Mouse (Mus musculus) adrenal gland, postnatal 14 days (tissue): Measurements from ENCODE around the gene Llgl2. TPM values are rescaled to one million over a fixed set of nuclear protein-coding genes. Genes with fewer than 3 reads are reported as not detected.
A peak's percentile ranks its signal among the peaks of the same experiment; 100 is the strongest.
"Not testable (repeated sequence)": the region's sequence is repeated elsewhere in the genome, so short reads cannot be mapped to it uniquely, and the experiment has no call there.

ENCODE experiments used
- DNase-seq: peaks from one replicate; pipeline ENCODE4 v3.0.0; 2021; ENCODE audit warnings: mixed read lengths
- total RNA-seq: library from RNA; stranded (reverse); gene quantifications from 2 replicates; pipeline ENCODE4 v1.2.3, GENCODE M21; 2021

Llgl2 gene
- total RNA-seq, 1 experiment from 2014 or later: 11.4 TPM

DNA sequence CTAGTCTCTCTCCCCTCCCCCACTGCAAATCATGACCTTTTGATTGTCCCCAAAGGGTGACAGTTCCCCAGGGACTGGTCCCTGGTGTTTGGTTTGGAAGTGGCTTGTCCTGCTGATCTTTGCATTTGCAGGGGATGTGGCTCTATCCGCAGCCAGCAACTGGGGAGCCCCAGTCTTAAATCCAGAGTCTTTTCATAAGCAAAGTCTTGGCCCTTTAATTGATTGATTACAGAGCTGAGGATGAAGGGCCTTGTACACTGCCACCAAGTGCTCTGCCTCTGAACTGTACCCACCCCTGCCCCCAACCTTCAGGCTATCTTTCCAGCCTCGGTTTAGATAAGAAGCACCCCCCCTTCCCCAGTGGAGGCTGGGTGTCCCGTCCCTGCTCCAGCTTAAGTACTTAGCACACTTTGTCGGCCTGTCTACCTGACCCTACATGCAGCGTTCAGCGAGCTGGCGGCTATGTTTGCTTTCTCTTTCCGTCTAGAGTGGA lies 9.2 kb downstream of the Llgl2 start:
- peak; percentile 52 for DNase-seq

DNA sequence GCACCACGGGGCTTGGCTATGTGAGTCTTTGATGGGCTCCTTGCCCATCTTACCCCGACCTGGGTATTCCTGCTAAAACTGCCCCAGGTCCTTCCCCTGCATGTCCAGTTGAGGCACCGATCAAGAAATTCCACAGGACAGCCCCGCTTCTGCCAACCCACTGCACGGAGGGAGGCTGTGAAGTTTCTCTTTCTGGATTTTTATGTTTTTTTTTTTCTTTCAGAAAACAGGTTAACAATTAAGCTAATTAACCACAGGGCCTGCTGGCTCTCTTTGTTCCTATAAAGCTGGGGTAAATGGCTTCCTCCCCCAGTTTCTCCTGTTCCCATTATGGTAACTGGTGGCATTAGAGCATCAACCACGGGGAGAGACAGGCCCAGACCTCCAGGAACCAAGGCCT lies 10.2 kb downstream of the Llgl2 start:
- no peak for DNase-seq

DNA sequence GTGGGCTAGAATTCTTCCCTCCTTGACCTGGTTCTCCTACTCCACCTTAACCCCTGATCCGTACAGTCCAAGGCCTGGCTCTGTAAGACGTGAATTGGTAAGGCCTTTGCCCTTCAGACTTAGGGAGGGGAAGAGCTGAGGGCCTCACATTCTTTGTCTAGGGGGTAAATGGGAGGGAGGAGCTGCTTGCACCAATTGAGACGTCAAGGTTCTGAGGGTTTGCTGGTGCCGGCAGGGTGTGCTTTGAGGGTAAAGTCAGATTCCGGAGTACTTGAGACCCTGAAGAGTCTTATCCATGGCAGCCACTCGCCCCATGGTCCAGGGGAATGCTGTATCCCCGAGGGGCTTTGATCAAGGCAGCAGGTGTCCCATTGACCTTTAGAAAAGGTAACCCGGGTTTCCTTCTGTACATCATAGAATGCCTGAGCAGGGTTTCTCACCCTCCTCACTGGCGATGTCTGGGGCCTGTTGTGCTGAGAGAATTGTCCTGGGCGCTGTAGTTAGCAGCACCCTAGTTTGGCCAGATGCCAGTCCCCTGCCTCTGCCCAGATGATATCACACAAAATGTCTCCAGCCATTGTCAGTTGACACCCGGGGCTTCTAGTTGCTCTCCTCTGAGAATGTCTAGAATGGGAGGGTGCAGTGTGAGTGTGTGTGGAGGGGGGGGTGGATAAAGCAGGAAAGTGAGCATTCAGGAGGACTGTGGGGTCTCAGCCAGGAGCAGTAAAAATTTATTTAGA lies 13.0 kb downstream of the Llgl2 start:
- DNase-seq: no peak

DNA sequence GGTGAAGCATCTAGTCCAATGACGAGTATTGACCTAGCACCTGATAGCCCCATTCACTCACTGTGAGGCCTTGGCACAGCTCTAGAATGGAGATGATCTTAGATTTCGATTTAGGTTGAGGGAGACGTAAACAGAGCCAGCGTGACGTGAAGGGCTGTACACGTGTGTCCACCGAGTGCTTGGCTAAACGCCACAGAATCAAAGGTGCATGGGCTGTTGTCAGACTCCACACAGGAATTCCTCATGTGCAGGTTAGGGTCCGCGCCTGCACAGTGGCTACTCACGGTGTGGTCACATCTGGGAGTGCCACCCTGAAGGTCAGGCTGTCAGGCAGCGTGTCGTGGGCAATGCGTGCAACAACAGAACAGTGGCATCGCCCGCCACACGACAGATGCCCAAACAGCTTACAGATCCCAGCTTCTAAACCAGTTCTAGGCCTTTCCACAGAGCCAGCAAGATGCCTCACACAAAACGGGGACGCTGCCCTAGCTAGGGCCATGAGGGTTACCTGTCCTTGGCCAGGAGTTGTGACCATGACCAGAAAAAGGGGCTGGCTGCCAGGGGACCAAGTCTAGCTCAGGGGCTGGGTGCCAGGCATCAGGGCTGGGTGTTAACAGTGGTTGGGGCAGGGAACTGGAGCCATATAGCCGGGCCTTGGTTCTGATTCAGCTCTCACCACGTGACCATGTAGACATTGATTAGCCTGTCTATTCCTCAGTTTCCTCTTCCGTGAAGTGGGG lies 13.9 kb downstream of the Llgl2 start:
- peak; percentile 47 for DNase-seq

DNA sequence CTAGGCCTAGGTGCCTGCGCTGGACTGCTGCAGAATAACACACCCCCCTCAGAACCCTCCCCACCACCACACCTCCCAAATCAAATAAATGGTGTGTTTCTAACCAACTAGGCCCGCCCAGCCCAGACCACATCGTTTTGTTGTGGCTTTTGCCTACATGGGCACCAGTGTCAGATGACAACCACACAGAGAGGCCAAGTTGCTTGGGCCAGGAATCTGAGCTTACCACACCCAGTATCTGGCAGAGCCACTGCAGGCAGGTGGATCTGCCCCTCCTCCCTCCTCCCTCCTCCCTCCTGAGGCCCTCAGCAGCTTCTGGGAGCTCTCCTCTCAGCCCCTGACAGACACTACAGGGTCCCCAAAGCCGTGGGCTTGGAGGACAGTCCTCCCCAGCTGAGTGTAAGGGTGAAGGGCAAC lies 15.1 kb downstream of the Llgl2 start:
- no peak for DNase-seq

DNA sequence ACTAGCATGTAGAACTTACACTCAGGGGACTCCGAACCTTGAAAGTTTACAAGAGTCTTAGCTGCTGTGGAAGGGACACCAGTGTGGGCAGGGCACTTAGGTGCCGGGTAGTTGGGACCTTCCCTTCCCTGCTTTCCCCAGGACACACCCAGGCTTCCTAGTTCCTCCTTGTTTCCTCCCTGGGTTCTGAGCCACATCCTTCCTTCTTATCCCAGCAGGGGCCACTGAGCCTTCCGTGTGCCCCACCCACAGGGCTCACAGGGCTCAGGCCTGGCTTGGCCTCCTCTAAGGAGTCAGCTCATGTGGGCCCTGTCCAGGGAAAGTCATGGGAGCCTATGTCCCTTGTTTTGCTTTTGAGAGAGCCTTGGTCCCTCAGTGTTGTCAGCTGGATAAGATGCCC lies 15.9 kb downstream of the Llgl2 start:
- DNase-seq: no peak

- DNase-seq: no peak
Observed at GRCm38 (mm10) chr11:115841044-115841443, 17.2 kb downstream of the Llgl2 start.

DNA sequence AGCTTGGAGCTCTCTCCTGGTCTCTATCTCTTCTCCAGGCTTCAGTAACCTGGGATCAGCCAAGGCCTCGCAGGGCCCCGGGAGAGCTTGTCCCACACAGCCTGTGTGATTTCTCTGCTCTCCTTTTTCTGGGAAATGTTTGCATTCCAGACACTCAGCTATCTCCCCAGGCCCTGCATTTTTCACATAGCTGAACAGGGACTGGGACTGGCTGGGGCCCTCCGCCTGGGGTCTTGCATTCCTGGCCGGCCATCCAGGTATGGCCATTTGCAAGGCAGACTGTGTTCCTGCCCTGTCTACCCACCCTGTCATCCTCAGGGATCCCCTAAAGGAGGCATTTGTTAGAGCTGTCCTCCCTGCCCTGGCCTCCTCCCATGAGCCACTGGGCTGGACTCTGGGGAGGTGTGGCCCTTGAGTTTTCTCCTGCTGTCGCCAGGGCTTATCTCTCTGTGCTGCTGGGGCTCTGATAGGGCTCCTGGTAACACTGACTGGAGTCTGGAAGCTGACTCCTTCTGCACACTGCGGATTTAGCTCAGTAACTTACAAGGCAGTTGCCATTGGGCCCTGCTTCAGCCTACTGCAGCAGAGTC lies 18.2 kb downstream of the Llgl2 start:
- DNase-seq: peak; percentile 49

GRCm38 (mm10) chr11:115843141-115843890 lies 19.5 kb downstream of the Llgl2 start:
- no peak for DNase-seq

- DNase-seq: no peak
Observed at GRCm38 (mm10) chr11:115843891-115844239, 20.0 kb downstream of the Llgl2 start.

DNA sequence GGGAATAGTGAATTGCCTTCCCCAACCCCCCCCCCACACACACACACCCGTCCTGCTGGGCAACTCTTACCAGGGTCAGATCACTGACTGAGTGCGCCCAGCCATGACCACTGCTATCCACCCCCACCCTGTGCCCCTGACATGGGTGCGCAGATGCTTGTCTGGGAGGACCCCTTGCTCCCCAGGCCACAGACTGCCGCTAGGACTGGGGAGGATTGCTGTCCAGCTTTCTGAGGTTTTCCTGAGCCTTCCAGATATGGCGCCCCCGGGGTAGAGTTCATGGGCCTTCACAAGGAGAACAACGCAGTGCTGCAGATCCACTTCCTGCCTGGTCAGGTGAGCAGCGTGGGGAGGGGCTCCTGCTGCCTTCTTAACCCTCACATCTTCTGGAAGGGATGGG lies 20.4 kb downstream of the Llgl2 start:
- no peak for DNase-seq

- DNase-seq: no peak
Observed at GRCm38 (mm10) chr11:115845819-115846218, 22.0 kb downstream of the Llgl2 start.

DNA sequence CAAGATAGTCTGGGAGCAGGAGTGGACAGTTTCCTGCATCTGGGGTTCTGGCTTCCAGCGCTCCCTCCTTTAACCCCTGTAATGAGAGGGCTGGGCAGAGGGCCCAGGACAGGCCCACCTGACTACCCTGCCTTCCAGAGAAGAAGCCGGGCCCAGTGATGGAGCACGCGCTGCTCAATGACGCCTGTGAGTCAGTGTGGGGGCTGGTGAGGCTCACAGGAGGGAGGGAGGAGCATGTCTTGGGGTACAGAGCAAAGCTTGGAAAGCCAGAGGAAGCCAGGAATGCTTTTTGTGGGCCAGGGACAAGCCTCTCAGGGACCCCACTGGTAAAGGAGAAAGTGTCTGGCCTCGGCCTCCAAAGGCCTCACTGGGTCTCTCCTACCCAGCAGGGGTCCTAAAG lies 30.8 kb downstream of the Llgl2 start:
- DNase-seq: no peak

DNA sequence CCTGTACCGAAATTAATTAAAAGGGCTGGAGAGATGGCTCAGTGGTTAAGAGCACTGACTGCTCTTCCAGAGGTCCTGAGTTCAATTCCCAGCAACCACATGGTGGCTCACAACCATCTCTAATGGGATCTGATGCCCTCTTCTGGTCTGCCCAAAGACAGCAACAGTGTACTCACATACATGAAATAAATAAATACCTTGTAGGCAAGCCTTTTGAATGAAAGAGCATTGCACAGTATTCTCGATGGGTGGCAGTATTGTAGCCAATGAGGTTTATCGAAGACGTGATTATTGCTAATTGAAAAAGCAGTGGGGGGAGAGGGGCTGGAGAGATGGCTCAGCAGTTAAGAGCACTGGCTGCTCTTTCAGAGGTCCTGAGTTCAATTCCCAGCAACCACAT lies 33.3 kb downstream of the Llgl2 start:
- not testable (repeated sequence) for DNase-seq

GRCm38 (mm10) chr11:115857936-115858335 lies 34.1 kb downstream of the Llgl2 start:
- DNase-seq: peak; percentile 34

DNA sequence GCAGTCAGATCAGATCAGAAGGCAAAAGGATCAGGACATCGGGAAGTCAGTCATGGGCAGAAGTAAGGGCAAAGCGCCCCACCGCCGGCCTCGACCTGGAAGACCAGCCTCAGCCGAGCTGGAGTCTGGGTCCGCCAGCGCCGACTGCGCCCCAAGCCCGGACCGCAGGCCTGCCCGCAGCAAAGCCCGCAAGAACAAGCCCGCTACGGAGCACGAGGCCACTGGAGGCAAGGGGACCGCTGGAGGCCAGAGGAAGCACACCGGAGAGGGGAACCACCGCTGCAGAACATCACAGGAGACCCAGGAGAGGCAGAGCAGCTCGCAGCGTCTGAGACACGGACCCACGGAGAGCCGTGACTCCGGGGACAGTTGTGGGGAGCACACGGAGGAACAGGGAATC lies 34.5 kb downstream of the Llgl2 start, which contains the start of gene Myo15b:
TSS of gene Myo15b (plus strand) at position 53 of the 400 bp plus-strand sequence.
- DNase-seq: no peak

DNA sequence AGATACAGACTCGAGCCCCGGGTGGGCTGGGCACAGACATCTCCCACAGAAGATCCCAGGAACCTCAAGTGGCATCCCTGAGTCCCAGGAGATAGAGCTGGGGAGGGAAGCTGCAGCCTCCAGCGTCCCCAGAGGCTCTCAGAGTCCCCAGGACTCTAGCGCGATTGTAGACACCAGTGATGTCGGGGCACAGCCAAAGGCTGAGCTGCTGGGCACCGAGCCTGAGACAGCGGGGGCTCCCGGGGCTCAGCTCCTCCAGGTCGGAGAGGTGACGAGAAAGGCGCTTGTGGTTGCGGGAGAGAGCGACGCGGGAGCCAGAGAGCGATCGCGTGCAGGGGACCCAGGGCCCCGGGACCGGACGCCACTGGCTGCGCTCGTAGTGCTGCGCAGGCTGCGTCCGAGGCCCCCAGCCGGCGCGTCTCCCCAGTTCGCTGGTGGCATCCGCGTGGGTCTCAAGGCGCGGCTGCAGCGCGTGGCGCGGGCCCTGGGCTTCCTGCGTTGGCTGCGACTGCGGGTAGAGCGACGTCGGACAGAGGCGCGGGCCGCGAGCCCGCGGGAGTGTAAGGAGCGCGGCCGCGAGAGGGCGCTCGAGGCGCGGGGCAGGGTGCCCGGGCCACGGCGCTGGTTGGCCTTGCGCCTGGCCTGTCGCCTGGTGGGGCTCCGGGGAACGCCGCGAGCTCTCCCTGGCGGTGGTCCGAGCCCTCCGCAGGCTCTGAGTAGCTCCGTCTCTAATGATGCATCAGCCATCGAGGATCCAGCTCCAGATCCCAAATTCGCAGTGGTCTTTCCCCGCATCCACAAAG lies 35.5 kb downstream of the Llgl2 start:
- peak; percentile 95 for DNase-seq

- DNase-seq: no peak
Observed at GRCm38 (mm10) chr11:115863895-115864294, 40.0 kb downstream of the Llgl2 start.

DNA sequence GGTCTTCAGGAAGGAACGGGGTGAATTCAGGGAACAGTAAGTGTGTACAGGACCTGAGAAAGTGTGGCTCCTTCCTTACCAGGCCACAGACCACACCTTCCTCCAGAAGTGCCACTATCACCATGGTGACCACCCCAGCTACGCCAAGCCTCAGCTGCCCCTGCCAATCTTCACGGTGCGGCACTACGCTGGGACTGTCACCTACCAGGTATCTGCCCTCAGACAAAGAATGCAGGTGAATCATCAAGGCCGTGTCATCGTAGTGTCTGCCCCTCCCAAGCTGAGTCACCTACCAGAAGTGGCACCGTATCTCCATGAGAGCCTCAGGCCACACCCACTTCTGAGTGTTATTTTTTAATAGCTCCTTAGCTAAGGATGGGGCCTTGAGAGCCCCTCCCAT lies 45.5 kb downstream of the Llgl2 start:
- peak; percentile 30 for DNase-seq

DNA sequence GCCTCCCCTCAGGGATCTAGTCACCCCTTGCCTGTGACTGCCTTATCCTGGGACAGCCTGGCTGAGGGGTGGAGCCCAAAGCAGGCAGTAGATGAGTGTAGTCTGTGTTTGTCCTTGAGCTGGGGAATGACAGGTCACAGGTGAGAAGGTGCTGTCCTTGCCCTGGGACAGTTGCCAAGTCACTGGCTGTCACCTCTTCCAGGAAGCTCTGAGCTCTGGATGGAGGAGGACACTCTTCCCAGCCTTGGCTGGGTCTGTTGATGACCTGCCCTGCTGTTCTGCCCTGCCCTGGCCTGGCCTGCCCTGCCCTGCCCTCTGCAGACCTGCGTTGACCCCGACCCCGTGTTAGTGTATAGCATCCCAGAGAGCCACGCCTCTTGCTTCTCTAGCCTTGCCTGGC lies 48.6 kb downstream of the Llgl2 start:
- DNase-seq: no peak

DNA sequence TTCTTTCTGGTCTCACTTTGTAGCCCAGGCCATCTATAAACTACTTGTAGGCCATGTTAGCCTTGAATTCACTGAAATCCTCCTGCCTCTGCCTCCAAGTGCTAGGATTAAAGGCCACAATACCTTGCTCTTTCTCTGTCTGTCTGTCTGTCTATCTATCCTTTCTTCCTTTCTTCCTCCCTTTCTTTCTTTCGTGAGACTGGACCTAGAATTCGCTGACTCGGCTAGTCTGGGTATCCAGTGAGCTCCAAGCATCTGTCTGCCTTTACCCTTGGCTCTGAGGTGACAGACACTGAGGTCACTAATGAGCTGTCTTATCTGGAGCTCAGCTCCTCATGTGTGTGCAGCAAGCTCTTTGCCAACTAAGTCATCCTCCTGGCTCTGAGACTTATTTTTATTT lies 52.1 kb downstream of the Llgl2 start:
- no peak for DNase-seq

- DNase-seq: no peak
Observed at GRCm38 (mm10) chr11:115876438-115876837, 52.6 kb downstream of the Llgl2 start.
